Mouse (Mus musculus) frontal cortex, adult (tissue): ENCODE results near the gene Bmp7.
A peak's percentile ranks its signal among the peaks of the same experiment; 100 is the strongest.

Source experiments
- ATAC-seq: cut with Nextera tagmentation; 2 replicates; pipeline ENCODE4 v1.9.2; 2017; ENCODE audit warnings: mild to moderate bottlenecking, moderate library complexity, mixed read lengths; ENCODE audit not compliant: low TSS enrichment

Bmp7 gene

GRCm38 (mm10) chr2:172940003-172940798 is at the start of gene Bmp7:
Gene Bmp7 (minus strand): TSS chr2:172940321.
- peak; percentile 84 for ATAC-seq

GRCm38 (mm10) chr2:172982776-172983561 is 42.8 kb upstream of the Bmp7 start:
- ATAC-seq = peak; percentile 55; the same call in 1 of the 2 replicates

DNA sequence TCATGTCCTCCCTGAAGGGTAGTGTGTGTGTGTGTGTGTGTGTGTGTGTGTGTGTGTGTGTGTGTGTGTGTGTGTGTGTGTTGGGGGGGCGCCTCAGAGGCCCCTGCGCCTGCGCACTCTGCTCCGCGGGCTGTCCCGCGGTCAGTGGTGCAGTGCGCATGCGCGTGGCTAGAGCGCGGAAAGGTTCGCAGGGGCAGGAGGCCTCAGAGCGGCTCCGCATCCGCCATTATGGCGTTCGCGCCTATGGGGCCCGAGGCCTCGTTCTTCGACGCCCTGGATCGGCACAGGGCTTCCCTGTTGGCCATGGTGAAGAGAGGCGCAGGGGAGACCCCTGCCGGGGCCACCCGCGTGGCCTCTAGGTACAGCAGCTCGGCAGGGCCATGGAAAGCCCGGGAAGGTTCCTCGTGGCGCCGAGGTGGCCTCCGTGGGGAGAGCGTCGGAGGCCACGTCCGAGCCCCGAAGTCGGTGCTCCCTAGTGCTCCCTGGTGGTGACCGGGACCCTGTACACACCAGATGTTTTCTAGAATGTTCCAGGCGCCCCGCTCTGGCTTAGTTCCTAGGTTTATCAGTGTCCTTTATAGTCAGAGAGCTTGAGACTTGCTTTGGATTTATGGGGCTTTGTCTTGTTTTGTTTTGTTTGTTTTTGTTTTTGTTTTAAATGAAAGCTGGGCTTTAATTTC is 39.7 kb upstream of the Bmp7 start:
- ATAC-seq = no peak

DNA sequence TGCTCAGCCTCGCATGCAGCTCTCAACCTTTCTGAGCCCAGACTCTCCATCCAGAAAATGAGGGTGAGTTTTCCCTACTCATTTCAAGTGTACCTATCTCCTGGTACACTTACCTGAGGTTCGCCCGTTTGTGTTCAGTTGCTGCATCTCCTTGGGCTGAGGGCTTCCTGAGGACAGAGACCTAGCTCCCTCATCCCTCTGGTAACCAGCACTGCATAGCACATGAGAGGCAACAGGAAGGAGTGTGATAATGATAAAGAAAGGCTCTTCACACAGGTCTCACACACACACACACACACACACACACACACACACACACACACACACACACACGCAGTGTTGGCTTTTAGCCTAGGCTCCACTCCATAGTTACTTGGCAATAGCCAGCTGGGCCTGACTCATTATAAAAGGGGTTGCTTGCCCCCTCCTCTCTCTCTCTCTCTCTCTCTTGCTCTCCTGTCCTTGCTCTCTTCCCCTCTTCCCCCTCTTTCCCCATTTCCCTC is 38.1 kb upstream of the Bmp7 start:
- ATAC-seq = no peak

DNA sequence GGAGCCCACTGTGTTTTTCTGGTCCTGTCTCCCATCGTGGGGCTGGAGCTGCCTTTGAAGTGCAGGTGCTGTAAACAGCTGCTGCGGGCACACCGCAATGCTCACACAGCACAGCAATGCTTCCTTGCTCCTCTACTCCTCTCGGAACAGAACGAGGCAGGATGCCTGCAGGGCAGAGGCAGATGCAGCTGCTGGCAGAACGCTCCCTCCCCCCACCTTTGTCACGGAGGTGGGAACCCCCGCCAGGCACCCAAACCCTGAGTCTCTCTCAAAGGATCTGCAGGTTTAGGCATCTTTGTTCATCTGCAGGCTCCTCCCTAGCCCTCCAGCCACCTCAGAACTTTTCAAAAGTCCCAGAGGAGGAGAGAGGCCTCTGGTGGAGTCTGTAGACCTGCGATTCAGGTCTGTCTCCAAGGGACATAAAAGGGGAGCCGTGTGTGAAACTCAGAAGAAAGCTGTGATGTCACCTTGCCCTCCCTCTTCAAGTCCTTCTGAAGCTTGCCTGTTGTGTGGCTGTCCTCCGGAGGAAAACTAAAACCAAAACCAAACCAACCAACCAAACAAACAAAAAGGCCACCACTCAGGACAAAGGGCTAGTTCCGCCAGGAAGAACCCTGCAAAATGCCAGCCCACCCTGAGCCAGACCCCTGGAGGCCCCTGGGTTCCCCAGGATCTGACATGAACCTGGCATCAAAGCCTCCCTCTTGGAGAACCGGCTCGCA is 37.4 kb upstream of the Bmp7 start, which contains the start of gene Spo11:
Spo11 (plus strand) TSS at position 292 of the 722 bp plus-strand sequence.
- peak; percentile 65; the same call in 1 of the 2 replicates for ATAC-seq

GRCm38 (mm10) chr2:172976661-172977238 is 36.6 kb upstream of the Bmp7 start:
- ATAC-seq = no peak

GRCm38 (mm10) chr2:172975159-172975558 is 35.0 kb upstream of the Bmp7 start:
- ATAC-seq = no peak

DNA sequence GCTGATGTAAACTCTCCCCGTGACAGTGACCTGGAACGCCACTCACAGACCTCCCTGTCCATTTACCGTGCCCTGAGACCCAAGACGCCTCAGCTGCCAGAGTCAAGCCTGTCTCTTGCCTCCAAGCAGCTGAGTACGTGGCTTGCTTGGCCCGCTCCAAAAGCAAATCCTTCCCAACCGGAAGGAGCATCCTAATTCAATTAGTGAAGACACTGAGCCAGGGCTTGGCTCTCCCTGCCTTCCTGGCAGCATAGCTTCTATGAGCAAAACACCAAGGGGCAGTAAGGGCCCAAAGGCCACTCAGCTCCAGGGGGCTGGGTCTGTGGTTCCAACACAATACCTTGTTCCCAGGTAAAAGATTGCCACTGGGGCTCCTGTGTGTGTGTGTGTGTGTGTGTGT is 34.6 kb upstream of the Bmp7 start:
- no peak for ATAC-seq

GRCm38 (mm10) chr2:172973806-172974565 is 33.9 kb upstream of the Bmp7 start:
- ATAC-seq = no peak

GRCm38 (mm10) chr2:172971865-172972264 is 31.7 kb upstream of the Bmp7 start:
- ATAC-seq = no peak

DNA sequence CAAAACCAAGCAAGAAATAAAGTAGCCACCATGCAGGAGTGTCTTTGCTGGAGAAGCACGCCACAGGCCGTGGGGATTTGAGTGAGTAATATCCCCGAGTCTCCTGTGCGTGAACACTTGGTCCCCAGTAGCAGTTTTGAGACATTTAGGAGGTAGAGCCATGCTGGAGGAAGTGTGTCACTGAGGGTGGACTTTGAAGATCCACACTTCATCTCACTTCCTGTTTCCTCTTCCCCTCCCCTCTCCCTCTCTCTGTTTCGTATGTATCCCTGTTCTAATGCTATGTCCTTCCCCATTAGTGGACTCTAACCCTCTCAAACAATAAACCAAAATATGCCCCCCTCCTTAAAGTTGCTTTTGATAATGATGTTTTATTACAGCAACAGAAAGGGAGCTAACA is 26.4 kb upstream of the Bmp7 start:
- no peak for ATAC-seq

DNA sequence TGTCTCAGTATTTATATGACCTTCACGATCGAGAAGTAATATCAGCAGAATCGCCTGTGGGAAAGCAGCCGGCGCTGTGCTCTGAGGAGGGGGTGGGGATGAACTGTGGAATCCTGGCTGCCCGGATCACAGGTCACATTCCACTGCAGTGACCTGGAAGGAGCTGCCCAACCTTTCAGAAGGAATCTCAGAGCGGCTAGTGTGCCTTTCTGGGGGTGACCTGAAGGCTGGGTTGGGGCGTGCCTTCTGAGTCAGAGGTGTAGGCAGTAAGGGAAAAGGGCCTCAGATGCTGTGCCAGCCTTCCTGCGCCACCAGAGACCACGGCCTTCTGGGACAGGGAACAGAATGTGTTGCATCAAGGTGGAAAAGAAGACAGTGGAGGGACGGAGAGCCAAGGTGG is 25.1 kb upstream of the Bmp7 start:
- no peak for ATAC-seq

- ATAC-seq = no peak
Observed at GRCm38 (mm10) chr2:172961211-172961610, 21.1 kb upstream of the Bmp7 start.

DNA sequence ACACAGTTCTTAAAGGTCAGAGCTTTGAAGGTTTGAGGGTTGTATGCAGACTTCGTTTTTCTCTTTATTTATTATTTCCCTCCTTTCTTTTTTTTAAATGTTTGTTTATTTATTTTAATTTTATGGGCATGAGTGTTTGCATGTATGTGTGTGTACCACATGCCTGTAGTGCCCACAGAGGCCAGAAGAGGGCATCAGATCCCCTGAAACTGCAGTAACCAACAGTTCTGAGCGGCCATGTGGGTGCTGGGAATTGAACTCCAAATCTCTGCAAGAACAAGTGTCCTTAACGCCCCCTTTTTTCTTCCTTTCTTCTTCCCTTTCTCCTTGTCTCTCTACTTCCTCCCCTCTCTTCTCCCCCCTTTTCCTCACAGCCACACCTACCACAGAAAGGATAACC is 20.2 kb upstream of the Bmp7 start:
- no peak for ATAC-seq

GRCm38 (mm10) chr2:172959006-172959768 is 19.1 kb upstream of the Bmp7 start:
- peak; percentile 65; the same call in 1 of the 2 replicates for ATAC-seq

DNA sequence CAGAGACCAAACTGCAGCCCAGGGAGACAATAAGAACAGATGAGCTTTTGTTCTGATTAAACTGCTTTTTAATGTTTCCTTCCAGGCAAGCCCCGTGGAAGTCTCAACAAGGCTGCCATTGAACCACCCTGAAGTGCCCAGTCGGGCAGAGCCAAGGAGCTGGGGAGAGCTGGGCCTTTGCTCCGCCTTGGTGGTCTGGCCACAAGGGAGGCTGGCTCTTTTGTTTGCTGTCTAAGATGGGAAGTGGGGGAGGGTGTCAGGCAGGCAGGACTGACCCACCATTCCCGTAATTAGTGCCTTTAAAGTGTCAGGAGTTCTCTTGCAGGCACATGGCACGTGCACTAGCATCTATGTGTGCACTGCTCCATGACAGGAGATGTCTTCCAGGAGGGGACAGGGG is 18.5 kb upstream of the Bmp7 start:
- no peak for ATAC-seq

DNA sequence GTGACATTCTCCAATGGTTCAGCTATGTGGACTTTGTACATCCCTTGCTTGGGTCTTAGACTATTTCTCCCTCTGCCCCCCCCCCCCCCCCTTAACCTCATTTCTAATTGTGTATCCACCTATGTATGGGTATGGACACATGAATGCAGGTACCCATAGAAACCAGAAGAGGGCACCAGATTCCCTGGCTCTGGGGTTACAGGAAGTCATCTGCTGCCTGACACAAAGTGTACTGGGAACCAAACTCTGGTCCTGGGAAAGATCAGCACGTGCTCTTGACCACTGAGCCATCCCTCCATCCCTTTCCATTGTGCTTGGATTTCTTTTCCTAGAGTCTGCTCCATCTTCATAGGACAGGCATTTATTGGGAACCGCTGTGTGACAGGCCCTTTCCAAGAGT is 11.9 kb upstream of the Bmp7 start:
- ATAC-seq = no peak

GRCm38 (mm10) chr2:172950722-172951121 is 10.6 kb upstream of the Bmp7 start:
- no peak for ATAC-seq

DNA sequence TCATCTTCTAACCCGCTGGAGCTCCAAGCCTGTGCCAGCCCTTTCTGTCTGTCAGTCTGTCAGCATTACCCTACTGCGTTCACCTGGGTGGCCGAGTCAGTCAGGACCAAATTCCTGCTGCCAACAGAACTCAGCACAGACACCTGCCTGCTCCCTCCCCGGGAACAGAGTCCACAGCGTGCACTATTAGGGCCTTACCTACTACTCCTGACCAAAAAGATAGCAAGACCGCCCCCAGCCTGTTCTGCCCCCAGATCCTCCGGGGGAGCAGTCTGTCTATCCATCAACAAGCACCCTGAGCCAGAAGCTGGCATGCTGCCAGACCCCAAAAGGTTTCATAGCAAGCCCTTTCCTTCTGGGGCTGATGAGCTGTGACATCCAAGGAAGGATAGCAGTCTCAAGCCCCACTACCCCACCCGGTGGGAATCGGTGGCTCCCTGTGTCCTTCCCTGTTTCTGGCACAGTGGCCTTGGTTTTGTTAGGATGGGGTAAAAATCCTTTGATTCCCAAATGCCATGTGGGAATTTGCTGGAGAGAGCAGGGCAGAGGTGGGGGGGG is 10.1 kb upstream of the Bmp7 start:
- ATAC-seq = no peak
